Mouse (Mus musculus) cerebellum, adult 2 months (tissue): Measurements from ENCODE around the gene Pcsk2.
A peak's percentile ranks its signal among the peaks of the same experiment; 100 is the strongest.

Source experiments
- CTCF ChIP-seq: fragments of 200-500 bp; IDR thresholded peaks from 2 replicates; pipeline ENCODE4 v1.5.1; 2011; ENCODE audit warnings: low read depth, mild to moderate bottlenecking, control low read depth, low read length, moderate library complexity, borderline replicate concordance; ENCODE audit not compliant: insufficient read depth
- POLR2A ChIP-seq: fragments of 200-500 bp; IDR thresholded peaks from 2 replicates; pipeline ENCODE4 v1.6.1; 2011; ENCODE audit warnings: low read length, control low read depth, borderline replicate concordance; ENCODE audit not compliant: insufficient read depth

- TF ChIP-seq CTCF: peak; percentile 33; the same call in 1 of the 2 replicates
- no peak for TF ChIP-seq POLR2A
Measured at GRCm38 (mm10) chr2:143776448-143776847, 230.5 kb downstream of the Pcsk2 start.
